Mouse (Mus musculus): ENCODE results near the gene Wbp11. TPM values are rescaled to one million over a fixed set of nuclear protein-coding genes. Genes with fewer than 3 reads are reported as not detected.
A peak's percentile ranks its signal among the peaks of the same experiment; 100 is the strongest.

Gene Wbp11
- total and polyA plus RNA-seq, 3 experiments = 43.5 to 411 (median 294) TPM

GRCm38 (mm10) chr6:136821086-136821485 is 6.9 kb downstream of the Wbp11 start:
- no peaks in the 10 kb centered on the region for H3K9me3 ChIP-seq (replicated peaks; ENCODE audit: insufficient read depth, low read length)
- no peak for TF ChIP-seq NRF1 (IDR thresholded peaks at IDR 0.05; ENCODE audit: insufficient read depth, low read depth, low read length, poor library complexity, severe bottlenecking)
- no peak for TF ChIP-seq TAL1 (IDR thresholded peaks at IDR 0.05; ENCODE audit: low read length)
- no peak for TF ChIP-seq GABPA (IDR thresholded peaks at IDR 0.05; ENCODE audit: low read depth, low read length)
- no peak for TF ChIP-seq MXI1 (IDR thresholded peaks at IDR 0.05; ENCODE audit: low read depth, low read length)
- no peak for TF ChIP-seq ZKSCAN1 (IDR thresholded peaks at IDR 0.05; ENCODE audit: low read depth, low read length)
- TF ChIP-seq E2F4 (IDR thresholded peaks at IDR 0.05; ENCODE audit: borderline replicate concordance, low read depth, low read length) = no peak
- no peak for TF ChIP-seq USF1 (IDR thresholded peaks at IDR 0.05; ENCODE audit: low read depth, low read length)
- no peak for TF ChIP-seq ELF1 (IDR thresholded peaks at IDR 0.05; ENCODE audit: low read depth, low read length)
- TF ChIP-seq CHD2 (IDR thresholded peaks at IDR 0.05; ENCODE audit: low read length) = no peak
- TF ChIP-seq JUND (IDR thresholded peaks at IDR 0.05; ENCODE audit: low read depth, low read length) = no peak
- no peak for TF ChIP-seq TBP (IDR thresholded peaks at IDR 0.05; ENCODE audit: low read depth, low read length)
- TF ChIP-seq UBTF (IDR thresholded peaks at IDR 0.05; ENCODE audit: borderline replicate concordance, insufficient read depth, low read depth, low read length) = no peak
- TF ChIP-seq ETS1 (IDR thresholded peaks at IDR 0.05; ENCODE audit: low read depth, low read length) = no peak
- no peak for TF ChIP-seq HCFC1 (IDR thresholded peaks at IDR 0.05; ENCODE audit: low read depth, low read length)
- no peak for TF ChIP-seq SIN3A (IDR thresholded peaks at IDR 0.05; ENCODE audit: low read length)
- TF ChIP-seq ZC3H11A (IDR thresholded peaks at IDR 0.05; ENCODE audit: low read depth, low read length) = no peak
- TF ChIP-seq POLR2AphosphoS5 (IDR thresholded peaks at IDR 0.05; ENCODE audit: borderline replicate concordance, low read depth, low read length) = no peak
- H3K27ac ChIP-seq (ENCODE audit: control insufficient read depth, low read depth, low read length) = no peak overlapping the region
- peaks cover 10% of the 10 kb centered on the region; the same call in 1 of the 2 replicates for H3K79me2 ChIP-seq (ENCODE audit: control insufficient read depth, insufficient read depth, low read length, poor library complexity)
- H3K36me3 ChIP-seq (ENCODE audit: control insufficient read depth in 1 of 2, insufficient read depth in 2 of 2, low read length in 2 of 2) = peaks cover 5 to 35% of the 10 kb centered on the region in 2 experiments
- no peaks in the 10 kb centered on the region for H3K4me1 ChIP-seq (ENCODE audit: control insufficient read depth in 1 of 2, insufficient read depth in 2 of 2, low read length in 2 of 2)
- no peaks in the 10 kb centered on the region for H3K27me3 ChIP-seq (ENCODE audit: control insufficient read depth in 1 of 2, insufficient read depth in 2 of 2, low read length in 2 of 2)
- no peak overlapping the region for H3K4me3 ChIP-seq (ENCODE audit: control insufficient read depth in 1 of 2, insufficient read depth in 1 of 2, low read depth in 2 of 2, low read length in 2 of 2)
- no peak for DNase-seq (ENCODE audit: low read depth, low spot score)
- H3K9ac ChIP-seq (ENCODE audit: control insufficient read depth, low read depth, low read length, poor library complexity, severe bottlenecking) = no peak overlapping the region

- peaks cover 0 to 29% of the 10 kb centered on the region in 2 experiments; a peak in 3 of 4 replicates for H3K36me3 ChIP-seq (ENCODE audit: control insufficient read depth in 1 of 2, insufficient read depth in 2 of 2, low read length in 2 of 2)
- H3K27me3 ChIP-seq (ENCODE audit: control insufficient read depth in 1 of 2, insufficient read depth in 2 of 2, low read length in 2 of 2) = no peaks in the 10 kb centered on the region
- no peak for DNase-seq (ENCODE audit: low read depth, low spot score)
- H3K4me3 ChIP-seq (ENCODE audit: control insufficient read depth in 1 of 2, insufficient read depth in 1 of 2, low read depth in 2 of 2, low read length in 2 of 2) = no peak overlapping the region
- H3K27ac ChIP-seq (ENCODE audit: control insufficient read depth, low read depth, low read length) = no peak overlapping the region
- TF ChIP-seq POLR2A (IDR thresholded peaks at IDR 0.05; ENCODE audit: control insufficient read depth in 1 of 2, insufficient read depth in 1 of 2, low read depth in 1 of 2, low read length in 2 of 2, poor library complexity in 1 of 2) = 0 out of 4 replicates have a peak, but pooled peaks of 1 of the 2 experiments have one; percentile 24
- no peak for TF ChIP-seq EP300 (IDR thresholded peaks at IDR 0.05; ENCODE audit: low read depth in 1 of 2, low read length in 2 of 2)
- H3K9me3 ChIP-seq (replicated peaks; ENCODE audit: insufficient read depth, low read length) = no peaks in the 10 kb centered on the region
- H3K4me1 ChIP-seq (ENCODE audit: control insufficient read depth in 1 of 2, insufficient read depth in 2 of 2, low read length in 2 of 2) = no peaks in the 10 kb centered on the region
- H3K79me2 ChIP-seq (ENCODE audit: control insufficient read depth, insufficient read depth, low read length, poor library complexity) = peaks cover 6% of the 10 kb centered on the region; the same call in 1 of the 2 replicates
- H3K9ac ChIP-seq (ENCODE audit: control insufficient read depth, low read depth, low read length, poor library complexity, severe bottlenecking) = no peak overlapping the region
These were observed 7.7 kb downstream of the Wbp11 start for GRCm38 (mm10) chr6:136820381-136820780.

Data from MEL (cell line).